Mouse (Mus musculus) spleen, adult 2 months (tissue): Measurements from ENCODE around the gene Stil. TPM values are rescaled to one million over a fixed set of nuclear protein-coding genes. Genes with fewer than 3 reads are reported as not detected.

Experiments
- DNase-seq, 2 experiments: peaks; one replicate each; pipeline versions ENCODE4 v3.0.0 to v3.0.0-alpha.2; 2012 to 2021; ENCODE audit warnings: low spot score in 2 of 2, low read depth in 1 of 2
- H3K27ac ChIP-seq: fragments of 200-500 bp; 2 replicates; pipeline ENCODE4 v1.5.1; 2012; ENCODE audit warnings: low read length, inconsistent platforms; ENCODE audit not compliant: insufficient read depth
- H3K27me3 ChIP-seq: fragments of 200-500 bp; 2 replicates; pipeline ENCODE4 v1.6.1; 2012; ENCODE audit warnings: mild to moderate bottlenecking, moderate library complexity, low read length, inconsistent platforms; ENCODE audit not compliant: control insufficient read depth, insufficient read depth
- H3K36me3 ChIP-seq: fragments of 200-500 bp; 2 replicates; pipeline ENCODE4 v1.6.1; 2012; ENCODE audit warnings: mild to moderate bottlenecking, low read length, inconsistent platforms; ENCODE audit not compliant: control insufficient read depth, insufficient read depth
- H3K4me1 ChIP-seq: fragments of 200-500 bp; 2 replicates; pipeline ENCODE4 v1.6.1; 2011; ENCODE audit warnings: inconsistent platforms; ENCODE audit not compliant: control insufficient read depth, insufficient read depth, insufficient read length
- H3K4me3 ChIP-seq: fragments of 200-500 bp; 2 replicates; pipeline ENCODE4 v1.5.1; 2011; ENCODE audit warnings: mild to moderate bottlenecking, inconsistent platforms; ENCODE audit not compliant: insufficient read depth, insufficient read length; ENCODE audit errors: extremely low read depth
- CTCF ChIP-seq: fragments of 200-500 bp; IDR thresholded peaks from 2 replicates; pipeline ENCODE4 v1.5.1; 2011; ENCODE audit warnings: mild to moderate bottlenecking, inconsistent platforms; ENCODE audit not compliant: insufficient read depth, insufficient read length, insufficient replicate concordance; ENCODE audit errors: extremely low read depth
- POLR2A ChIP-seq: fragments of 200-500 bp; IDR thresholded peaks from 2 replicates; pipeline ENCODE4 v1.6.1; 2011; ENCODE audit warnings: low read depth, low read length, inconsistent platforms
- WGBS: fragments of 180-500 bp; shearing (Covaris S2); methylation state at CpG from one replicate; pipeline ENCODE4 v1.1.7; 2018; 5-methylcytosine and 5-hydroxymethylcytosine counted together
- polyA plus RNA-seq: library from polyadenylated mRNA; depleted of rRNA; stranded (reverse); fragments of >200 nt; gene quantifications from 2 replicates; pipeline ENCODE4 v1.2.3, GENCODE M21; 2012

Stil gene
- polyA plus RNA-seq, 1 experiment, result 1.2 TPM

DNA sequence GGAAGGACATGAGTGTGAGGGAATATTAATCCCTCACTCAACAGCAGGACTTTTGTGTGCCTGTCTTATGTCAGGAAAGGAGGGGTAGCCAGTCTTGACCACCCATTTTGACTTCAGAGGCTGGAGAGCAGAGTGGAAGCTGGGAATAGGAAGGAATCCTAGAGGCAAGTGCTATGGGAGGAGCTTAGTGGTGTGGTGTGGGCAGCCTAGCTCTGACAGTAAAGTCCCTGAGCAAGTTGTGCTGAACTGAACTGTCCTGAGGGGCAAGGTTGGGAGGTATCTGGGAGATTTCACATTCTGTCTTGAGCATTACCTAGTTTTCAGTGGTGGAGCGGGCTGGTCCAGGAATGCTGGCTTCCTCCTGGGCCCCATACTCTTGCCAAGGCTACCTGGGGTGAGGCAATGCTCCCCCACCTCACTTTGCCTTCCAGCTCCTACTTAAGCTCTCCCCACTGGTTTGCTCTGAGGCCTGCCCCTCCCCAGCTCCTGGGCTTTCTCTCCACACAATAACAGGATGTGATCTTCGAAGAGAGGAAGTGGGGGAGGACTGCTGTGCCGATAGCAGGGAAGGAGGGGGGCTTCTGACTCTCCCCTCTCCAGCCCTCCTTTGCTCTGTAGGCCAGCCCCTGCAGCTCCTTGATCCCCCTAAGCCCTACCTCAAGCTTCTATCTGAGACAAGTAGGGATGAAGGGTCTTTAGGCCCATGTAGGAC lies 75.4 kb downstream of the Stil start:
- DNase-seq, result no peak
- 25% methylated on average over 3 of the region's 3 CpGs for WGBS
- no peaks in the 10 kb centered on the region for H3K36me3 ChIP-seq
- TF ChIP-seq CTCF, result no peak
- TF ChIP-seq POLR2A, result no peak
- no peaks in the 10 kb centered on the region for H3K27me3 ChIP-seq
- no peak overlapping the region for H3K4me3 ChIP-seq
- H3K27ac ChIP-seq, result peak overlapping the region; percentile 16; the same call in 1 of the 2 replicates
- H3K4me1 ChIP-seq, result peaks cover 7% of the 10 kb centered on the region; the same call in 1 of the 2 replicates

DNA sequence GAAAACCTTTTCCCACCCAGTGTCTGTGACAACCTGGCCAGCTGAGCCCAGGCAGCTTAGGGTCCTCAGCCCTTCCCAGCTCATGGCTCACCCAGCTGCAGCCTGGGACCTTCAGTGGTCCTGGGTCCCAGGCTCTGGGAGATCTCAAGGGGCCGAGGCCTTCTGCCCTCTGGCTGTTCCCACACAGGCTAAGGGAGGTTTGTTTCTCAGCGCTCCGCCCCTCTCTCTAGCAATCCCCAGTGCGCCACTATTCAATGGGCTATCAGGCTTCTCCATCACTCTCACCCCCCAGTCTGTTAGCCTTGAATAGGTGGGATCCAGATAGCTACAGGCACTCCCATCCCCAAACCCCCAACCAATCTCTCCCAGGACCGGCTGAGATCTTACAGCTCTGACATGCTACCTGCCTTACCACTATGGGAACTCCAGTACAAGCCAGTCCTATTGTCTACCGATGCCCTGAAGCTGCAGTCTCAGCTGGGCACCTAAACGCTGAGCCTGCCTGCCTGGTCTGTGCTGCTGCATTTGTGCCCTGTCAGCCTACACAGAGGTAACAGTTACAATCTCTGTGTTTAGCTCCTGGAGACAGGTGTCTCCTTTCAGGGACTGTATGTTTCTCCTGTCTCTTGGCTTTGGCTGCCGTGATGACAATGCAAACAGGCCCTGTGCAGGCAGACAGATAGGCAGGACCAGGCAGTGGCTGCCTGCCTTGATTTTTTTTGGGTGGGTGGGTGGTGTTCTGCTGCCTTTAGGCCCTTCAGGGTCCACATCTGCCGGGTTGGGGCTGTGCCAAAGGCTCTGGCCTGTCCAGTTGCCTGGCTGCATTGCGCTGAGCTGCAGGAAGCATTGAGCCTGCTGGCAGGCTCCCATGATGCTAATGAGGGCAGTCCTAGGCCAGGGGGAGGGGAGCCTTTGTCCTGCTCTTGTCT lies 79.2 kb downstream of the Stil start:
- Histone ChIP-seq H3K36me3 (no peaks in the 10 kb centered on the region), H3K27me3 (no peaks in the 10 kb centered on the region), H3K4me1 (peaks cover 7% of the 10 kb centered on the region; the same call in 1 of the 2 replicates), H3K27ac (no peak overlapping the region), H3K4me3 (no peak overlapping the region)
- TF ChIP-seq POLR2A (no peak), CTCF (no peak)
- WGBS, result 82% methylated on average over 10 of the region's 10 CpGs
- no peak for DNase-seq

DNA sequence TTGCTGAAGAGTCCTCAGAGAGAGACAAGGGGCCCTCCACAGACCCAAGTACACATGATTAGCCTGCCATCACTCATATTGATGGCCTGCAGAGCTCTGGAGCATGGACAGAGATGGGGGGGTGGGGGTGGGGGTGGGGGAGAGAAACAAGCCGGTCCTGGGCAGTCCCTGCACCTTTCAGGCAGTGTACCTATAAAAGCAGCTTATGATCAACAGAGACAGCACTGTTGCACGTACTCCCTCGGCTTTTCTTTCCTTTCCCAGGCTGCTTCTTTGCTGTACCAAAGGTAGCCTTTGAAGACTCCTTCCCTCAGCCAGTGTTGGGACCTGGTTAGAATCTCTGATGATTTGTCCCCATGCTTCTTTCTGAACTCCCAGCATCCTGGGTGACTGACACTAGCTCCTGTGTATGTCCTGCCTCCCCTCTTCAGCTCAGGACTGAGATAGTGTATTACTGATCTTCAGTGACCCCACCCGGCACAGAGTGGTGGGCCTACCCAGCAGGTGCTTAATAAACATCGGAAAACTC lies 79.9 kb downstream of the Stil start:
- 78% methylated on average over 5 of the region's 5 CpGs for WGBS
- Histone ChIP-seq H3K4me1 (peaks cover 7% of the 10 kb centered on the region; the same call in 1 of the 2 replicates), H3K27ac (no peak overlapping the region), H3K36me3 (no peaks in the 10 kb centered on the region), H3K27me3 (no peaks in the 10 kb centered on the region), H3K4me3 (no peak overlapping the region)
- TF ChIP-seq POLR2A (no peak), CTCF (no peak)
- DNase-seq, result no peak

DNA sequence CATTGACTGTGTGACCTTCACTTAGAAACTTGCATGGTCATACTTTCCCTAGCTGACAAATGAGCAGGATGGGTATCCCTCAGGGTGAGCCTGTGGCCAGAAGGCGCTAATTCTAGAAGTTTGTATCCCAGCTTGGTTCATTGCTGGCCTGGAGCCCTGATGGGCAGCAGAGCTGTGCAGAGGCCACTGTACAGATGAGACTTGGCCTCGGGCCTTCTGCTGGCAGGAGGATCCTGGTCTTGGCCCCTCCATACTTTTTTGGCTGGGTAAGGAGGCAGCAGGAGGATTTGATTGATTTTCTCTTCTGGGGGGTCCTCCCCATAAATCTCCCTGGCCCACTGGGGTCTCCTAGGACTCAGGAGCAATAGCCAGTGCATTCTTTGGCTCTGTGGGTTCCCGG lies 83.1 kb downstream of the Stil start:
- 97% methylated on average over 3 of the region's 3 CpGs for WGBS

DNA sequence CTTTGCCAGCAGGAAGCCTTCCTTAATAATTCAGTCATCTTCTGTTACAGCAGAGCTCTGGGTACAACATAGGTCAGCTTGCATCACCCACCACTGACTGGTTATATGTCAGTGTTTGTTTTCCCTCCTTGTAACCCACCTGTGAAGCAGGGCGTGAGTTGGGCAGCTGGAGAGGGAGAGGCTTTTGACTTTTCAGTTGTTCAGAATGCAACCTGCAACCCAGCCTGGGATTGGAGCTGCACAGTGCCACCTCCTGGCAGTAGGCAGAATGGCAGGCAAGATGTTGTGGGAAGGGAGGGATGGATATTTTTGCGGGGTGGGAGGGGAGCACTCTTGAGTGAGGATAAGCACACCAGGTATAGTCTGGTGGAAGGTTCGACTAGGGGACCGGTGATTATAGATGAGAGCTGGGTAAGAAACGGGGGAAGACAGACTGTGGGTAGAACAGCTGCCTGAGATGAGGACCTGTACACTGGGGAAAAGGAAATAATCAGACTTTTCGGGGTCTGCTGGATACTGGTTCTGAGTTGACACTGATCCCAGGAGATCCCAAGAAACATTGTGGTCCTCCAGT lies 85.7 kb downstream of the Stil start:
- DNase-seq, result peak in 1 of 2 experiments; percentile 28
- WGBS, result 20% methylated on average over 6 of the region's 6 CpGs
- H3K4me1 ChIP-seq, result no peaks in the 10 kb centered on the region
- no peak overlapping the region for H3K27ac ChIP-seq
- no peak overlapping the region for H3K4me3 ChIP-seq
- TF ChIP-seq CTCF, result peak; percentile 89; the same call in 1 of the 2 replicates
- TF ChIP-seq POLR2A, result no peak
- no peaks in the 10 kb centered on the region for H3K36me3 ChIP-seq
- no peaks in the 10 kb centered on the region for H3K27me3 ChIP-seq

More for the DNA sequence above, 83.1 kb downstream of the Stil start:
- H3K27ac ChIP-seq, result no peak overlapping the region
- no peaks in the 10 kb centered on the region for H3K36me3 ChIP-seq
- H3K4me3 ChIP-seq, result no peak overlapping the region
- no peaks in the 10 kb centered on the region for H3K27me3 ChIP-seq
- no peaks in the 10 kb centered on the region for H3K4me1 ChIP-seq
- TF ChIP-seq POLR2A (no peak), CTCF (no peak)
- DNase-seq, result no peak

DNA sequence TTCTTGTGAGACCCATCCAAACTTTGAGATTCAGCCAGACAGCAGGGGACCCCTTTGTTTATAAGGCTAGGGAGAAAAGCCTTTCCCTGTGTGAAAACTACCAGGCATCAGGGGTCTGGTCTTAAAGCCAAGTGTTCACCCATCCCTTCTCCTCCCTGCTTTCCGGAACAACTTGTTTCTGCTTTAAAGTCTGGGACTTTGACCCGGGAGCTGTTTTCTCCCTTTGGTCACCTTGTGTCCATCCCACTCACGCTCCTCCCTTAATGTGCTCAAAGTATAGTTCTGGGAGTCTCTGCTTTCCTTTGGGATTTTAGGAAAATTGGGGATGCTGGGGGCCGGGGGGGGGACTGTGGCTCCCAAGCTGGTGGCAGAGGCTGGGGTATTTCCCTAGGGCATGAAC lies 86.3 kb downstream of the Stil start:
- no peaks in the 10 kb centered on the region for H3K36me3 ChIP-seq
- no peak for DNase-seq
- H3K27me3 ChIP-seq, result no peaks in the 10 kb centered on the region
- TF ChIP-seq CTCF (no peak), POLR2A (no peak)
- H3K4me3 ChIP-seq, result no peak overlapping the region
- H3K27ac ChIP-seq, result no peak overlapping the region
- WGBS, result 90% methylated on average over 4 of the region's 4 CpGs
- no peaks in the 10 kb centered on the region for H3K4me1 ChIP-seq
